Mouse (Mus musculus) lung, embryonic 15.5 days (tissue): ENCODE results near the gene Itih5. TPM values are rescaled to one million over a fixed set of nuclear protein-coding genes. Genes with fewer than 3 reads are reported as not detected.

ENCODE experiments used
- ATAC-seq: fragments of 200-750 bp; cut with Nextera tagmentation; 2 replicates; pipeline ENCODE4 v1.8.0; 2017; ENCODE audit warnings: moderate number of reproducible peaks, borderline replicate concordance; ENCODE audit not compliant: low FRiP score, low TSS enrichment; ENCODE audit errors: extremely low read depth
- H3K27ac ChIP-seq: fragments of 300-500 bp; sonication (generic); 2 replicates; pipeline ENCODE4 v1.5.1; 2015; ENCODE audit warnings: moderate library complexity, mild to moderate bottlenecking, inconsistent platforms
- H3K27me3 ChIP-seq: fragments of 300-500 bp; sonication (generic); 2 replicates; pipeline ENCODE4 v1.6.1; 2015; ENCODE audit warnings: inconsistent platforms
- H3K36me3 ChIP-seq: fragments of 300-500 bp; sonication (generic); 2 replicates; pipeline ENCODE4 v1.6.1; 2015; ENCODE audit warnings: inconsistent platforms
- H3K4me1 ChIP-seq: fragments of 300-500 bp; sonication (generic); 2 replicates; pipeline ENCODE4 v1.6.1; 2015; ENCODE audit warnings: inconsistent platforms
- H3K4me2 ChIP-seq: fragments of 300-500 bp; sonication (generic); 2 replicates; pipeline ENCODE4 v1.6.1; 2015; ENCODE audit warnings: inconsistent platforms, mild to moderate bottlenecking, moderate library complexity
- H3K4me3 ChIP-seq: fragments of 300-500 bp; sonication (generic); 2 replicates; pipeline ENCODE4 v1.5.1; 2015; ENCODE audit warnings: mild to moderate bottlenecking, inconsistent platforms
- H3K9ac ChIP-seq: fragments of 300-500 bp; sonication (generic); 2 replicates; pipeline ENCODE4 v1.6.1; 2015; ENCODE audit warnings: inconsistent platforms
- H3K9me3 ChIP-seq: fragments of 300-500 bp; sonication (generic); 2 replicates; pipeline ENCODE4 v1.6.1; 2016; ENCODE audit warnings: inconsistent platforms
- WGBS: fragments of 180-500 bp; shearing (Covaris S2); methylation state at CpG from one replicate; pipeline ENCODE4 v1.1.7; 2015; 5-methylcytosine and 5-hydroxymethylcytosine counted together
- polyA plus RNA-seq: library from polyadenylated mRNA; unstranded; fragments of >200 nt; fragmentation: Nextera tagmentation; extraction: Ambion mirVana; gene quantifications from 2 replicates; pipeline ENCODE4 v1.2.1, GENCODE M21; 2015

Gene Itih5
- polyA plus RNA-seq, 1 experiment from 2014 or later = 5.1 TPM

GRCm38 (mm10) chr2:10272604-10273115 lies 119.3 kb downstream of the Itih5 start:
- H3K4me3 ChIP-seq = no peak overlapping the region
- ATAC-seq = no peak
- no peak overlapping the region for H3K27ac ChIP-seq
- H3K9ac ChIP-seq = no peak overlapping the region
- H3K9me3 ChIP-seq = no peaks in the 10 kb centered on the region
- H3K4me1 ChIP-seq = no peaks in the 10 kb centered on the region
- H3K4me2 ChIP-seq = no peak overlapping the region
- H3K36me3 ChIP-seq = no peaks in the 10 kb centered on the region
- H3K27me3 ChIP-seq = no peaks in the 10 kb centered on the region
- WGBS = 71% methylated on average over 8 of the region's 9 CpGs

GRCm38 (mm10) chr2:10273541-10274050 lies 120.2 kb downstream of the Itih5 start:
- 79% methylated on average over 3 of the region's 3 CpGs for WGBS
- H3K27ac ChIP-seq = no peak overlapping the region
- no peak overlapping the region for H3K4me2 ChIP-seq
- no peak overlapping the region for H3K4me3 ChIP-seq
- H3K9ac ChIP-seq = no peak overlapping the region
- no peaks in the 10 kb centered on the region for H3K9me3 ChIP-seq
- no peaks in the 10 kb centered on the region for H3K36me3 ChIP-seq
- no peaks in the 10 kb centered on the region for H3K27me3 ChIP-seq
- H3K4me1 ChIP-seq = no peaks in the 10 kb centered on the region
- no peak for ATAC-seq

GRCm38 (mm10) chr2:10276194-10276593 lies 122.8 kb downstream of the Itih5 start:
- peak; percentile 74; the same call in 1 of the 2 replicates for ATAC-seq
- no peaks in the 10 kb centered on the region for H3K4me1 ChIP-seq
- no peaks in the 10 kb centered on the region for H3K9me3 ChIP-seq
- no peak overlapping the region for H3K9ac ChIP-seq
- no peak overlapping the region for H3K4me3 ChIP-seq
- 14% methylated on average over 2 of the region's 2 CpGs for WGBS
- H3K27me3 ChIP-seq = no peaks in the 10 kb centered on the region
- H3K27ac ChIP-seq = no peak overlapping the region
- no peak overlapping the region for H3K4me2 ChIP-seq
- H3K36me3 ChIP-seq = no peaks in the 10 kb centered on the region

GRCm38 (mm10) chr2:10283686-10284085 lies 130.3 kb downstream of the Itih5 start:
- Histone ChIP-seq H3K27ac (no peak overlapping the region), H3K9me3 (no peaks in the 10 kb centered on the region), H3K4me1 (no peaks in the 10 kb centered on the region), H3K4me3 (no peak overlapping the region), H3K27me3 (peaks cover 18% of the 10 kb centered on the region), H3K4me2 (no peak overlapping the region), H3K36me3 (no peaks in the 10 kb centered on the region), H3K9ac (no peak overlapping the region)
- ATAC-seq = no peak
- WGBS = 36% methylated on average over 5 of the region's 5 CpGs

GRCm38 (mm10) chr2:10284636-10285270 lies 131.4 kb downstream of the Itih5 start:
- Histone ChIP-seq H3K4me1 (no peaks in the 10 kb centered on the region), H3K4me3 (no peak overlapping the region), H3K27me3 (peaks cover 18% of the 10 kb centered on the region), H3K36me3 (no peaks in the 10 kb centered on the region), H3K27ac (no peak overlapping the region), H3K9me3 (no peaks in the 10 kb centered on the region), H3K9ac (no peak overlapping the region), H3K4me2 (no peak overlapping the region)
- no peak for ATAC-seq
- 15% methylated on average over 10 of the region's 10 CpGs for WGBS

GRCm38 (mm10) chr2:10285975-10286374 lies 132.6 kb downstream of the Itih5 start:
- Histone ChIP-seq H3K36me3 (no peaks in the 10 kb centered on the region), H3K4me3 (no peak overlapping the region), H3K9ac (no peak overlapping the region), H3K27me3 (peaks cover 18% of the 10 kb centered on the region), H3K4me1 (no peaks in the 10 kb centered on the region), H3K4me2 (no peak overlapping the region), H3K9me3 (no peaks in the 10 kb centered on the region), H3K27ac (no peak overlapping the region)
- whole genome bisulfite sequencing = 42% methylated on average over 13 of the region's 13 CpGs
- no peak for ATAC-seq

GRCm38 (mm10) chr2:10288142-10288831 lies 134.9 kb downstream of the Itih5 start:
- Histone ChIP-seq H3K36me3 (no peaks in the 10 kb centered on the region), H3K4me3 (no peak overlapping the region), H3K27me3 (peaks cover 14% of the 10 kb centered on the region; the same call in 1 of the 2 replicates), H3K9ac (no peak overlapping the region), H3K27ac (no peak overlapping the region), H3K9me3 (no peaks in the 10 kb centered on the region), H3K4me2 (peak overlapping the region; percentile 31; the same call in 1 of the 2 replicates), H3K4me1 (no peaks in the 10 kb centered on the region)
- 9% methylated on average over 12 of the region's 12 CpGs for WGBS
- 0 out of 2 replicates have a peak, but pooled peaks have one; percentile 27 for ATAC-seq

GRCm38 (mm10) chr2:10288881-10289280 lies 135.5 kb downstream of the Itih5 start:
- Histone ChIP-seq H3K27me3 (peaks cover 14% of the 10 kb centered on the region; the same call in 1 of the 2 replicates), H3K4me1 (no peaks in the 10 kb centered on the region), H3K9ac (no peak overlapping the region), H3K4me2 (no peak overlapping the region), H3K9me3 (no peaks in the 10 kb centered on the region), H3K36me3 (no peaks in the 10 kb centered on the region), H3K27ac (no peak overlapping the region), H3K4me3 (no peak overlapping the region)
- 0% methylated on average over 1 of the region's 1 CpGs for WGBS
- no peak for ATAC-seq

- H3K4me2 ChIP-seq = no peak overlapping the region
- no peaks in the 10 kb centered on the region for H3K9me3 ChIP-seq
- H3K9ac ChIP-seq = no peak overlapping the region
- WGBS = 76% methylated on average over 7 of the region's 7 CpGs
- H3K4me1 ChIP-seq = no peaks in the 10 kb centered on the region
- H3K4me3 ChIP-seq = no peak overlapping the region
- H3K27me3 ChIP-seq = peaks cover 9% of the 10 kb centered on the region; the same call in 1 of the 2 replicates
- no peak for ATAC-seq
- H3K27ac ChIP-seq = no peak overlapping the region
- H3K36me3 ChIP-seq = no peaks in the 10 kb centered on the region
Observed at GRCm38 (mm10) chr2:10290115-10290514, 136.7 kb downstream of the Itih5 start.

GRCm38 (mm10) chr2:10293556-10294206 lies 140.3 kb downstream of the Itih5 start:
- ATAC-seq = no peak
- Histone ChIP-seq H3K27me3 (peaks cover 14% of the 10 kb centered on the region; the same call in 1 of the 2 replicates), H3K4me1 (no peaks in the 10 kb centered on the region), H3K4me3 (no peak overlapping the region), H3K9ac (no peak overlapping the region), H3K9me3 (no peaks in the 10 kb centered on the region), H3K36me3 (no peaks in the 10 kb centered on the region), H3K4me2 (no peak overlapping the region), H3K27ac (no peak overlapping the region)
- WGBS = 46% methylated on average over 10 of the region's 10 CpGs

GRCm38 (mm10) chr2:10295908-10296307 lies 142.5 kb downstream of the Itih5 start:
- peaks cover 22% of the 10 kb centered on the region; the same call in 1 of the 2 replicates for H3K27me3 ChIP-seq
- H3K36me3 ChIP-seq = no peaks in the 10 kb centered on the region
- H3K27ac ChIP-seq = no peak overlapping the region
- no peaks in the 10 kb centered on the region for H3K9me3 ChIP-seq
- no peak for ATAC-seq
- H3K9ac ChIP-seq = no peak overlapping the region
- peak overlapping the region; percentile 16; the same call in 1 of the 2 replicates for H3K4me2 ChIP-seq
- H3K4me3 ChIP-seq = no peak overlapping the region
- H3K4me1 ChIP-seq = peaks cover 3% of the 10 kb centered on the region; the same call in 1 of the 2 replicates
- WGBS = 8% methylated on average over 10 of the region's 11 CpGs
